Mouse (Mus musculus): ENCODE data around the gene Ptchd3.

DNA sequence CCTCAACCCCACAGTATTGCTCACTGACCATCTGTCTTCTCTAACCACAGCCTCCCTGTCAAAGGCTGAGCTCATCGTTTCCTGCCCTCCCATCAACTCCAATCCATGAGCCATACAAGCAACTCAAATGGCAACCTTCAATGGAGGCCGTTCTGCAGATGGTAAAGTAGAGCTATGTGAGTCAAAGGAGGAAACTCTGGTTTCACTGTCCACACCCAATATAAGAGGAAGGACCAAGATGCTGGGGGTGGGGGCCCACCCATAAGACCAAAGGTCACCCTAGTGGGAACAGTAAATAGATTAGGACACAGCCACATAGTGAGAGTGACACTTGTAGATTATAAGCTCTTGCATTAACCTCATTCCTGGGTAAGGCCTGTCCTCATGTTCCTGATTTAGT is 34.1 kb upstream of the Ptchd3 start:
- TF ChIP-seq POLR2A (IDR thresholded peaks at IDR 0.05; ENCODE audit: borderline replicate concordance, extremely low read depth, insufficient read depth, insufficient read length, poor library complexity, severe bottlenecking) (no peak), CTCF (IDR thresholded peaks at IDR 0.05; ENCODE audit: borderline replicate concordance, extremely low read depth, insufficient read depth, insufficient read length) (no peak)

Data from brain, embryonic 14.5 days (tissue).